Mouse (Mus musculus): ENCODE results near the gene Ror2.
"Not testable (repeated sequence)": the region's sequence is repeated elsewhere in the genome, so short reads cannot be mapped to it uniquely, and the experiment has no call there.

Gene Ror2

GRCm38 (mm10) chr13:53285756-53286361 lies at the start of gene Ror2:
Ror2 (minus strand) TSS chr13:53286124.
- ATAC-seq (ENCODE audit: insufficient number of reproducible peaks, low FRiP score, low TSS enrichment): no peak

DNA sequence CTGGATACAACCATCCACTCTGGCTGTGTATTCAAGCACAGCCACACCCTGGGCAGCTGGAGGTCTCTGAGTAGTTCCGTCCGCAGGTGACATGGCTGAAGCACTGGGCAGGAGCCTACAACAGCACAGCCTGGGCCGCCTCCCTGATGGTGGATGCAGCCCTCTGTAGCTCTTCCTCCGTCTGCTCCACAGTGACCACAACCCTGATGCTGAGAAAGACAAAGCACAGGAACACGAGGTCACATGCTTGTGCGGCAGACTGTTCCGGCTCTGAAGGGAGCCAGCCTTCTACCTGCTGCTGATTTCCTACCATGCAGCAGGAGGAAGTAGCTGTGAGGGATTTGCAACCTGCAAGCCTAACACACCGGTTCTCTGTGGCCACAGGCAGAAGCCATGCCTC lies 47.8 kb upstream of the Ror2 start:
- no peak for ATAC-seq (ENCODE audit: insufficient number of reproducible peaks, low FRiP score, low TSS enrichment)

GRCm38 (mm10) chr13:53330246-53330645 lies 44.3 kb upstream of the Ror2 start:
- no peak for ATAC-seq (ENCODE audit: insufficient number of reproducible peaks, low FRiP score, low TSS enrichment)

DNA sequence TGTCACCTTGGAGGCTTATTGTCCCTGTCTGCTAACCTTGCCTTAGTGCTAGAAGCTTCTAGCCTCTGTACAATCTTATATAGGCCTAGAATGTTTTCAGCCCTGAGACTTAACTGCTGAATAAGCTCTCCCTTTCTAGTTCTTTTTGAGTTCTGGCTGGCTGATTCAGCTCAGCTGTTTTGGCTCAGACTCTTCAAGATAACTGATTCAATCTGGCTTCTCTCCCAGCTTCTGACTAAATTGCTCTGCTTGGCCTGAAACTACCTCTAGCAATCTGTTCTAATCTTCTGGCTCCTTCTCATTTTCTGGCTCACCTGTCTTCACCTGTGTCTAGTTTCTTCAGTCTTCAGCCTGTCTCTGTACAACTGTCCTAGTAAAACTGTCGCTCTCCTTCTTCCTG lies 39.6 kb upstream of the Ror2 start:
- no peak for ATAC-seq (ENCODE audit: insufficient number of reproducible peaks, low FRiP score, low TSS enrichment)

DNA sequence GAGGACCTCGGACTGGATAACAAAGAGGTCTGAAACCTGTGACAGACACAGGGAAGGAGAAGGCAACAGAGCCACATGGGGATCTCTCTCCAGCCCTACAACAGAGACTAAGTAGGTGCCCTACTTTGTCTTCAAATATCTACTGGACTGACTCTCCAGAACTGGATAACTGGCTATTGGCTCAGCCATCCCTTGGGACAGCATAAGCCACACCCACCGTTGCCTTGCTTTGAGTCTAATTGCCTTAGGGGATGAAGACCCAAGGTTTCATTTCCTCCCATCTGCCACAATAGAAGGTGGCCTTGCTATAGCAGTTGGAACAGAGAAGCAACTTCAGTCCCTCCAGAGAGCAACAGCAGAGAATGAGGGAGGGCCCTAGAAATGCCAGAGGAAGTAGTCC lies 37.7 kb upstream of the Ror2 start:
- ATAC-seq (ENCODE audit: insufficient number of reproducible peaks, low FRiP score, low TSS enrichment): no peak

DNA sequence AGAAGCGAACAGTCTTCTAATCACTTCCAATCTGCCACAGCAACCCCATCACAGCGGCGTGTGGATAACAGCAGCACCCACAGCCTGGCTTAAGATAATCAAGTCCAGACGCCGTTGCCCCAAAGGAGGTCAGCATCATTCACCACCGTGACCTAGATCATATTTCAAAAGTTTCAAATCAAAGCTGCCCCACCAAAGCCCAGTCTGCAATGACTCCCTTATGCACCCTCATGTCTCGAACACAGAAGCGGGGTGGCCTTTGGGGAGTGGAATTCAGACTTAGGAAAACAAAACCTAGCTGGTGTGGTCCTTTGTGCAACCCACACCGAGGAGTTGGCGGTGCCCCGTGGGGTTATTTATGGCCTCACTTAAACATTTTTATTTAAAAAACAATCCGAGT lies 35.0 kb upstream of the Ror2 start:
- ATAC-seq (ENCODE audit: insufficient number of reproducible peaks, low FRiP score, low TSS enrichment): no peak

DNA sequence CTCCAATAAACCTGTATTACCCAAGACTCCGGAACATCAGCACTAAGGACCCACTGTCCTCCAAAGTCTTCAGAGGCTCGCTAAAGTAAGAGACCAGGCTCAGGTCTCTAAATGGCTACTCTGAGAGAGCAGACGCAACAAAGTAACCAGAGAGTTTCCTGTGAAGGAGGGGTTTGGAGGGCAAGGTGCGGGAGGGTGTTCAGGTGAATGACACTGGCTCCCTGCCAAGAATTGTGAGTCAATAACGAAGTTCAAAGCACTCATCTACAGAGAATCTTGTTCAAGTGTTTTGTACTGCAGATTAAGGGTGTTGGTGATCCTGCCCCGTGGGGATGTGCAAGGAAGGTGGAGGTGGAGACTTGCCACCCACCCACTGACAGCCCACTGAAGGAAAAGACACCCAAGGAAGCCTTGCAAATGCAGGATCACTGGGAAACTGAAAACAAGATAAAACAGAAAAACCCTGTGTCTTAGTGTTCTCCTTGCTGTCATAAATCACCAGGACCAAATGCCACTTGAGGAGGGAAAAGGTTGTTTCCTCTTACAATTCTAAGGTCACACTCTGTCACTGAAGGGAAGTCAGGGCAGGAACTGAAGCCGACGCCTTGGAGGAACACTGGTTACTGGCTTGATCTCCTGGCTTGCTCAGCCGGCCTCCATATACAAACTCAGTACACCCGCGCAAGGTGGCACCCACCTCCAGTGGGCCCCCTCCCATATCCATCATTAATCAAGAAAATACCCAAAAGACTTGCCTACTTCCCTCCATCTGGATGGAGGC lies 30.8 kb upstream of the Ror2 start:
- ATAC-seq (ENCODE audit: insufficient number of reproducible peaks, low FRiP score, low TSS enrichment): no peak

DNA sequence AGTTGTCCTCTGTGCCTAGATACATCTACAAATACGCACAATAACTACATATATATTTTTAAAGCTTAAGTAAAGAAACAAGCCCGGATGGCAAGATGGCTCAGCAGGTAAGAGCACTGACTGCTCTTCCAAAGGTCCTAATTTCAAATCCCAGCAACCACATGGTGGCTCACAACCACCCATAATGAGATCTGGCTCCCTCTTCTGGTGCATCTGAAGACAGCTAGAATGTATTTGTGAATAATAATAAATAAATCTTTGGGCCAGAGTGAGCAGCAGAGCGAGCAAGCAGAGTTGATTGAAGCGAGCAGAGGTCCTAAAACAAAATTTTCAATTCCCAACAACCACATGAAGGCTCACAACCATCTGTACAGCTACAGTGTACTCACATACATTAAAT lies 29.8 kb upstream of the Ror2 start:
- ATAC-seq (ENCODE audit: insufficient number of reproducible peaks, low FRiP score, low TSS enrichment): not testable (repeated sequence)

- no peak for ATAC-seq (ENCODE audit: insufficient number of reproducible peaks, low FRiP score, low TSS enrichment)
Observed at GRCm38 (mm10) chr13:53310442-53310841, 24.5 kb upstream of the Ror2 start.

- no peak for ATAC-seq (ENCODE audit: insufficient number of reproducible peaks, low FRiP score, low TSS enrichment)
Observed at GRCm38 (mm10) chr13:53309661-53310160, 23.8 kb upstream of the Ror2 start.

DNA sequence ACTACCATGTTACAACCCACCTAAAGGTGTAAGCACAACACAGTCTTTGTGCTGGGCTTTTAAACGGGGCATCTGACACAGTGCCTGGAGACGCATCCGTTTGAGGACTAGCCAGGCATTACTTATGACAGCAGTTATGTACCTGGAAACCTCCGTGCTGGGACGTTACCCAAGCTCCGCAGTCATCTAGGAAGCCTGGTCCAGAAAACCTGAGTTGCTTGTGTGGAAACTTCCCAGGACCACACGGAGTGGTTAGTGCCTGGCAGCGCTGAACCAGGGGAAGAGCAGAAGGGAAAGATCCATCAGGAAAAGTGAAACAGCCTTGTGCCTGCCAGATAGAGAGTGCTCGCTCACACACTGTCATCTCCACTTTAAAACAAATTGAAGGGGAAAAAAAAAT lies 23.2 kb upstream of the Ror2 start:
- ATAC-seq (ENCODE audit: insufficient number of reproducible peaks, low FRiP score, low TSS enrichment): no peak

GRCm38 (mm10) chr13:53306836-53307235 lies 20.9 kb upstream of the Ror2 start:
- ATAC-seq (ENCODE audit: insufficient number of reproducible peaks, low FRiP score, low TSS enrichment): no peak

GRCm38 (mm10) chr13:53305256-53305655 lies 19.3 kb upstream of the Ror2 start:
- no peak for ATAC-seq (ENCODE audit: insufficient number of reproducible peaks, low FRiP score, low TSS enrichment)

DNA sequence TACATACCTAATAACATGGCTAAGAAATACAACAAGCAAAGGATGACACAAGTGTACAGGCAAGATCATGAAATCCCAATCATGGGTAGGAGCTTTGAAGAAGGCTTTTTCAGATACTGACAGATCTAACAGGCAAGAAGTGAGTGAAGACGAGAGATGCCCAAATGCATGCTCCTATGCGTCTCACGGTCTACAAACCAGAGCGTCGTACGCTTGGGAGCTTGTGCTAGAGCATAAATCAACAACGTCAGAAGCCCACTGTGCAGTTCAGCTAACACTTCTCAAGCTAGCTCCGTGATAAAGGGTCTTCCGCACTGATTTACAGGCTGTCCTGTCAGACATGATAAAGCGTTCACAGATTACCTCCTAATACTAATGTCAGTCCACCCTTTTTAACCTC lies 16.8 kb upstream of the Ror2 start:
- no peak for ATAC-seq (ENCODE audit: insufficient number of reproducible peaks, low FRiP score, low TSS enrichment)

DNA sequence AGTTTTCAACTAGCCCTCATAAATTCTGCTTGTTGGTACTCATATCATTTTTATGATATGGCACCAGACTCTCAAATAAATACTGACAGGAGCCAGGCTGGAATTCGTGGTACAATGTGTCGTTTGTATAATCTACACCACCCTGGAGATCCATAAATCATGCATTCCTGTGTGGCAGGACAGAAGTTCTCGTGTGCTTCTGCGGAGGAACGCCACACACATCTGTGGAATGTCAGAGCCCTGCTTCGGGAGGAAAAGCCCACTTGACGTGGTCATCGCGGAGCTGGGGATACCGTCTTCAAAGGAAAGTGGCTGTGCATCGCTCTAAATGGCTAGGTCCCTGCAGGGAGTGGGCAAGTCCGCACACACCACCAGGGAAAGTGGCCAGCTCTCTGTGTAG lies 7.1 kb upstream of the Ror2 start:
- ATAC-seq (ENCODE audit: insufficient number of reproducible peaks, low FRiP score, low TSS enrichment): no peak

GRCm38 (mm10) chr13:53292244-53292643 lies 6.3 kb upstream of the Ror2 start:
- ATAC-seq (ENCODE audit: insufficient number of reproducible peaks, low FRiP score, low TSS enrichment): no peak

DNA sequence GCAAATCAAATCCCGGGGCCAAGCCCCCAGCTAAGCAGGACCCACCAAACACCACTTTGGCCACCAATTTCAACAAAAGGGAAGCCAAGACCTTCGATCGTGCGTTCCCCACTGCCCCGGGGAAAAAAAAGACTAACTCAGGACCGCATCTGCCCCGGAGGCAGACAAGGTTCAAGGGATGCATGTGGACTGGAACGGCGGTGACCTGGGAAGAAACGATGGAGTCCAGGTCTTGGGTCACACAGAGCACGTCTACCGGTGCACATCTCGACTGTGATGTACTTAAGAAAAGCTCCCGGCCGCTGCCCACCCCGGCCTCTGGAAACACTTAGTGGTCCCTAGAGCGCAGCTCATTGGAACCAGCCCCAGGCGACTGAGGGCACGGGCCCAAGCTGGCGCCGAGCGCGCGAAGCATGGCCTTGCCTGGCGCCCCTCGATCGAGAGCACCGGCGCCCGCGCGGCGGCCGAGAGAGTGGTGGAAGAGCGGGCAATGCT lies 616 bp downstream of the Ror2 start:
- no peak for ATAC-seq (ENCODE audit: insufficient number of reproducible peaks, low FRiP score, low TSS enrichment)

DNA sequence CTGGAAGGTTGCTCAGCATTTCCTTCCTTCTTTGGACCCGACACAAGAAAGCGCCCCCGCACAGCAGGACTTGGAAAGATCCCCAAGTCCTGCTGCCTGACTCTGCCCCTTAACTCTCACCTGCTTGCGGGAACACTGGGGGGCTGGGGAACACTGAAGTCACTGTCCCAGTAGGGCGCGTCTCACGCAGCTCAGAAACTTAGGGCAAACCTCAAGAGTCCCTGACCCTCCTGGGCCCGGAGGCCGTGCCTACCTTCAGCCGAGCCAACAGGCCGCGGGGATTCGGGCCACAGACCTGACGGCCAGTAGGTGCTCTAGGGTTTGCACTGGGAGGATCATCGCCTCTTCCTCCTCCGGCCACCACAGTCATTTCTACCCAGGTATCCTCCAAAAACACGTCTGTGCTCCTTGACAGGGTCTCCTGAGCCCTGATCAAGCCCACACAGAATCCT lies 1.2 kb downstream of the Ror2 start:
- ATAC-seq (ENCODE audit: insufficient number of reproducible peaks, low FRiP score, low TSS enrichment): no peak

DNA sequence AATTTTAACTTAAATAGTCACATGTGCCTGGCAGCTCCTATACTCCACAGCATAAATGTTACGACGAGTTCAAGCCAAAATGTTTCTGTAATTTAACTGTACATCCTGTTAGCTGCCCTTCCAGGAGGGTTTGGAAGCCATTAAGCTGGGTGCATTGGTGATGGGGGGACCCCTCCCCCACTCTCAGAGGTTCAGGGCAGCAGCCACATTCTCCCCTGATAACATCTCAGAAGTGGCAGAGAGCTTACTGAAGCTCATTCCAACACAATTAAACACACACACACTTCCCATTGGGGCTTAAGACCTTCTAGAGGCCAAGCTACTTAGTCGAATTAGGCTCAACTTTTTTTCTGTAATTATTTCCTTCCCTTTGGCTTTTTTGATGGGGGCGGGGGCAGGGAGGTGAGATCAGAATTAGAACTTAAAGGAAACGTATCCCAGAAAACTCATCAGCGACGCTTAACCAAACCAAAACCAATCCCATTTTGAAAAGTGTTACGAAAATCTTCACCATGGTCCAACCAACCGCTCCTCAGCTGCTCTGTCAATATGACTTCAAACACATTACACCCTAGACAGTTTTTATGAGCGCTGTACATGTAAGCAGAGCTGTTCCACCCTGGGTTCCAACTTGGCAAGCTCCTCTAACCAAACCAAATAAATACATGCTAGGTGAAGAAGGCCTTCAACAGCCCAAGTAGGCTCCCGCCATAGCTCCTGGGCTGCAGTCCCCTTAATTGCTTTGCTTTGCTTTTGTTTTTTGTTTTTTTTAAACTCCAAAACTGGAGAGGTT lies 4.1 kb downstream of the Ror2 start:
- no peak for ATAC-seq (ENCODE audit: insufficient number of reproducible peaks, low FRiP score, low TSS enrichment)

- ATAC-seq (ENCODE audit: insufficient number of reproducible peaks, low FRiP score, low TSS enrichment): no peak
Observed at GRCm38 (mm10) chr13:53278908-53279307, 7.0 kb downstream of the Ror2 start.

- ATAC-seq (ENCODE audit: insufficient number of reproducible peaks, low FRiP score, low TSS enrichment): no peak
Observed at GRCm38 (mm10) chr13:53276381-53276780, 9.5 kb downstream of the Ror2 start.
